Mouse (Mus musculus) fibroblast of lung, adult 2 months (primary cell): Measurements from ENCODE around the gene Mcoln3.
A peak's percentile ranks its signal among the peaks of the same experiment; 100 is the strongest.

ENCODE experiments used
- DNase-seq: peaks from one replicate; pipeline ENCODE4 v3.0.0-alpha.2; 2011; ENCODE audit warnings: low read depth

Mcoln3 gene

GRCm38 (mm10) chr3:146134834-146135233 lies 17.6 kb downstream of the Mcoln3 start:
- no peak for DNase-seq

DNA sequence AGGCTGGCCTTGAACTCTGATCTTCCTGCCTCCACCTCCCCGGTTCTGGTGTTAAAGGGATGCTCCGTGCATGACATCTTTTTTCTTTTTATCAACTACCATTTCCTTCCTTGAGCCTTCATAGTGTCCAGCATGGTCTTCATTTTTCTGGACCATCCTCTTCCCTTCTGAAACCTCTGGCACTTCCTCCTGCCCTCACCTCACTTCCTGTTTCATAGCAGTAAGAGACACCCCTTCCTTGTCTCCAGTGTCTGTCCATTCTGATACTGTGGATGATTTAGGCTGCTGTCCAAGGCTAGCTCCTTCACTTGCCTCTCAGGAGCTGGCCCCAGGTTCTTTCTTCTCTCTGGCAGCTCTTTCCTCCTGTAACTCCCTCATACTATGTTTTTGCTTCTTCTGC lies 18.2 kb downstream of the Mcoln3 start:
- DNase-seq, result no peak

GRCm38 (mm10) chr3:146136422-146136821 lies 19.2 kb downstream of the Mcoln3 start:
- DNase-seq, result no peak

GRCm38 (mm10) chr3:146140276-146140675 lies 23.0 kb downstream of the Mcoln3 start:
- no peak for DNase-seq

DNA sequence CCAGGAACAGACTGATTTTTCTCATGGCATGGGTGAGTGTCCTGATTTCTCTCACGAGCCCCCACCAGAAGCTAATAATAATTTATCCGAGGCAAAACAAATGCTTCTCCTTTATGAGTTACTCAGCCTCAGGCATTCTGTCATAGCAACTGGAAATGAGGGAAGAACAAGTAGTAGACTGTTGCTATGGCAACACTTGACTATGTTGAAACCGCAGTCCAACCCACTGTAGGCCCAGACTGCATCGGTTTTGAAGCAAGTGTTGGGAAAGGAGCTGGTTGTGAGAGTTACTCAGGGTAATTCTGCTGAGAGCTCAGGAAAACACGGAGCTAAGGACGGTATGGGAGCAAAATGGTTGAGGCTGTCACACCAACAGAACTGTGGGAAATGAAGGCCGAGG lies 25.3 kb downstream of the Mcoln3 start:
- DNase-seq, result no peak

- no peak for DNase-seq
Observed at GRCm38 (mm10) chr3:146145501-146145900, 28.3 kb downstream of the Mcoln3 start.

DNA sequence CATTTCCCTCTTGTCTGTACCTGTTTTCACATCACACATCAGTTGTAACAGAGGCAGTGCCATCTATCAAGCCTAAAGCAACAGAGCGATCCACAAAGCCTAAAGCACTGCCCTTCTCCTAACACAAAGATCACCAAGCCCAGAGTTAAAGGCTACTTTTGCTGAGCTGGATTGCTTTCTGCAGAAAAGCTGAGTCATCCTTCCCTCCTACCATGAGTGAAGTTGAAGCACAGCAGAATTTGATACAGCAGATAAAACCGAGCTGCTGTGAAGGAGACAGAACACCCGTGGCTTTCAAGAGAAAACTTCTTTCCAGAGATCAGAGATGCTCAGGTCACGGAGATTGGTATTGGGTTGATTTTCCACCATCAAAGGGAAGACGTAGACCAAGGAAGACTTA lies 28.9 kb downstream of the Mcoln3 start:
- peak; percentile 20 for DNase-seq

- no peak for DNase-seq
Observed at GRCm38 (mm10) chr3:146149156-146150057, 32.2 kb downstream of the Mcoln3 start, which contains the start of gene Mcoln2. TSS of gene Mcoln2 (plus strand) at chr3:146149833.

DNA sequence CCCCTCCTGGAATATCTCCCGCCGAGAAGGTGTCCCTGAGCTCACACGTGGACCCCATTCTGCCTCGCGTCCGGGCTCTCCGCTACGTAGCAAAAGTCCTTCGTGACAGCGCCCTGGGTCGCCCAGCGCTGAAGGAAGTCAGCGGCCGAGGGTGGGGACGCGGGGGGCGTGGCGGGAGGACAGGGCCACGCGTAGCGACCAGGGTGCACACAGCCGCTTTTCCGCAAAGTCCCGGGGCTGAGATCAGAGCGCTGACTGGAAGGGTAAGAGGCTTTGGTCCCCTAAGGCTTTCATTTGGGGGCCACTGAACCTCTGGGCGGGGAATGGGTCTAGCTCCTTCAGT lies 32.8 kb downstream of the Mcoln3 start:
- DNase-seq, result no peak

- no peak for DNase-seq
Observed at GRCm38 (mm10) chr3:146150560-146150959, 33.3 kb downstream of the Mcoln3 start.

DNA sequence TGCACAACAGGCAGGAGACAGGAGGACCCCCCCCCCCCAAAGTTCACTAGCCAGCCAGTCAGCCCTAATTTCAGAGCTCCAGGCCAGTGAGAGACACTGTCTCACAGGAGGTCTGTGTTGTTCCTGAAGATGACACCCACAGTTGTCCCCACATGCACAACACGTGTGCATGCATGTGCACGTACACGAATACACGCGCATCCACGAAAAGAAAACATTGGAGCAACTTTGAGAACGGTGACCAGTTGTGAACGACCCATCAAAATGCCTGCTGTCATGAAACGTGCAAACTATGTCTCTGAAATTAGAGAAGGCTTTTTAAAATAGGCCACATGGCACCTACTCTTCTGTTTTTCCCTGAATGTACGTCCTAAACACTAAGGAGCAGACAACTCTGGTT lies 34.1 kb downstream of the Mcoln3 start:
- DNase-seq, result no peak

- no peak for DNase-seq
Observed at GRCm38 (mm10) chr3:146151755-146152154, 34.5 kb downstream of the Mcoln3 start.

- DNase-seq, result no peak
Observed at GRCm38 (mm10) chr3:146152348-146152747, 35.1 kb downstream of the Mcoln3 start.

DNA sequence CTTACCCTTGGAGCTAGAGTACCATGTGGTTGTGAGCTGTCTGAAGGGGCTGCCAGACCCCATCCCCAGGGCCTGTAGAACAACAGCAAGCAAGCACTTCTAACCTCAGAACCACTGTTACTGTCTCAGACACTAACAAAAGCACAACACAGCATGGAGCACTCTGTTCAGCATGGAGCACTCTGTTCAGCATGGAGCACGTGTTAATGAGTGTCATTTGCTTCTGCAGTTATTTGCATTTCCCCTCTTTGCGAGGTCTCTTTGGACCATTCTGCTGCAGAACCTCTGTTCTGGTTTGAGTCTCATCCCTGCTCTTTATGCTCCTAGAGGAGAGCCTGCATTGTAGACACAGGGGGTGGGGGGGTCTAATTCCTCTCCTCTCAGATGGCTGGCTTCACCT lies 35.7 kb downstream of the Mcoln3 start:
- no peak for DNase-seq

DNA sequence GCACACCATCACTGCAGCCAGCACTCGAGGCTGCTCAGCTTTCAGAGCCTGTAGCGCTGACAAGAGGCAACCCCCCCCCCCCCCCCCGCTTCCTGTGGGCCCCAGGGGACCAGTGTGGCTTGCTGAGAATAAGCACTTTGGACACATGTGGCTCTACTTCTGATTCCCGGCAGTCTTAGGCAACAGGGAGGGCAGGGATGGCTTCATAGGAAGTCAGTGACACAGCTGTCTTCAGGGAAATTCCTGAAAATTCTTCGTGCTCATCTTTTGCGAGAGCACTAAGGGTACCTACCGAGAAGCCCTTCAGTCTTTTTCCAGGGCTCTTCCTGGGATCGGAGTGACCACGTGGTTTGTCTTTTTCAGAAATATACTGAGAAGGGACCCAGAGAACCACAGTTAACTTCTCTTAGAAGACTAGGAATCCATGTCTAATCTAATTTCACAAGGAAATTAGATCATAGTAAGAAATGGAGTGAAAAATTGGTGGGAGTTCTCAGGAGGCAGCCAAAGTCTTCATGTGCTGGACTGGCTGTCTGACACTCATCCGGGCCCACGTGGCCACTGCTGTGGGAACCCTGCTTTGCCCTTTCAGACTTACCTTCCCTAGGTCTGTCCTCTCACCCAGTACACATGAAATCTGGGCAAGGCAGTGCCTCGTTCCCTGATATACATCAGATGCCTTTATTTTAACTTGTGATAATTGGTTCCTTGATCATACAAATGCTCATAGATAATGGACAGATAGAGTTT lies 36.8 kb downstream of the Mcoln3 start:
- no peak for DNase-seq

DNA sequence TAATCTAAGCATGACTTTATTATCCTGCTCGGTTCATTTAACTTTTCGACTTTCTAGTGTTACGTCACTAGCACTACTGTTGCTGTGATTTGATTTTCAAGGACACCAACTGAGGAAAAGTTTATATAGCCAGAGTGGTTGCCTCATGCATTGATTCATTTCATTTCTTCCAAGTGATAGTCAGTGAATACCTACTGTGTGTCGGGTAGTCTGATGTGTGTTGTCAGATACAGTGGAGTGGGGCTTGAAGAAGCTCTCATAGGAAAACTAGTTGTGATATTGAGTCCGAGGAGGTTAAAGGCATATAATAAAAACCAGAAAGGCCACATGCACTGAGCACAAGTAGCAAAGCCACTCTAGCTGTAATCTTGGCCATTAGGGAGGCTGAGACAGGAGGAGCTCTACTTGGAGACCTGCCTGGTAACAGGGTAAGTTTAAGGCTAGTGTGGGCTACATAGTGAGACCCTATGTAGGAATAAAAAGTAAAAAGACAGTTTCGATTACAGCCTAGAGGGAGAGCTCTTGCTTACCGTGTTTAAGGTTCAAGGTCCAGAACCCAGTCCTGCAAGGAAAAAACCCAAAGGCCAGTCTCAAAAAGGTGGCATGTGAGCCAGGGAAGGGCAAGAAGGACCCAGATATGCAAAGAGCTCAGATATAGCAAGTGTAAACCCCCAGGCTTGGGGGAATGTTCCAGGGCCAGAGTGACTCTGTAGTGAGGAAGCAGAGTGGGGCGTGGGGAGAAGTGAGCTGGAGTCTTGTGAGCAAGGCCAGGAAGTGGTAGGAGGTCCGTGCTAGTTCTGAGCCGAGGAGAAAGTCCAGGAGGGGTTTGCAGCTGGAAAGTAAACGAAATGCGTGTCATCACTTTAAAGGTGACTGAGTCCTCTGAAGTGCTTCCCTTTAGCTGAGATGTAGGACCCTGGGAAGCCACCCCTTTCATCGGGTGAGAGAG lies 38.7 kb downstream of the Mcoln3 start:
- no peak for DNase-seq

DNA sequence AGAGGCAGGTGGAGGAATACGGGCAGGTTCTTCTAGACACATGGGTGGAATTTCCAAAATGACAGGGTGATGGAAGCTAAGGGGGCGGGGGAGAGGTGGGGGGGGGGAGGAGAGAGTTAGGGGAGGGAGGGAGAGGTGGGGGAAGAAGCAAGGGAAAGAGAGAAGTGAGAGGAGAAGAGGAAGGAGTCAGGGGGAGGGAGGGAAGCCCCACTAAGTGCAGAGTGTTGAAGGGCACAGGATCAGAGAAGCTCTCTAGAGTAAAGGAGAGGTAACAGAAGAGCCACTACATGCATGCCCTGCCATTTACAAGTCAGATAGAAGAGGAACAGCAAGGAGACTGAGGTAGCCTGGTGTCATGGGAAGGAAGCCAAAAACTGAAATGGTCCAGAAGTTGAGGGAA lies 39.6 kb downstream of the Mcoln3 start:
- DNase-seq, result no peak

DNA sequence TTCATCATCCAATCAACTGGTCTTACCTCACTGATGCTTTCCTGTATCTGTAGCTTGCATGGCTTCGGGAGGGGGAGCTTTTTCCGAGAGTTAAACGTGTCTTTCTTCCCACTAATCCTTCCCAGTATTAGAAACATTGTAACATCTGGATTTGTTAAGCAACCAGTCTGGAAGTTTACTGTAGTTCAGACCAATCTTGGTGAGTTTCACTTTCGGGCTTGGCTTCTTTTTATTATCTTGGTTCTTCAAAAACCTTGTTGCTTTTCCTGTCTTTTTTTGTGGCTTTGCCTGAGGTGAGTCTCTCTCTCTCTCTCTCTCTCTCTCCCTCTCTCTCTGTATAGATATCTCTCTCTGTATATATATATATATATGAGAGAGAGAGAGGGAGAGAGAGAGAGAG lies 40.8 kb downstream of the Mcoln3 start:
- DNase-seq, result no peak

DNA sequence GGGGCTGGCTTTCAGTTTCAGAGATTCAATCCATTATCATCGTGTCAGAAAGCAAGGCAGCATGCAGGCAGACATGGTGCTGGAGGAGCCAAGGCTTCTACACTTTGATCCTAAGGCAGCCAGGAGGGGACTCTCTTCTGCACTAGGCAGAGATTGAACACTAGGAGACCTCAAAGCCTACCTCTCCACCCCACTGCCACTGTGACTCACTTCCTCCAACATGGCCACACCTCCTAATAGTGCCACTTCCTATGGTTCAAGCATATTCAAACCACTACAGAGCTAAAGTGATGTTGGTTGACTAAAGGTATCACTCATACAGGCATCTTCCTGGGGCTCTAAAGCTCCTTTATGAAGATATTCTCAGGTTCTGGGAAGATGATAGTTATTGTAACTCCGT lies 42.1 kb downstream of the Mcoln3 start:
- no peak for DNase-seq

GRCm38 (mm10) chr3:146162197-146162596 lies 44.9 kb downstream of the Mcoln3 start:
- no peak for DNase-seq

- DNase-seq, result no peak
Observed at GRCm38 (mm10) chr3:146169356-146169755, 52.1 kb downstream of the Mcoln3 start.

DNA sequence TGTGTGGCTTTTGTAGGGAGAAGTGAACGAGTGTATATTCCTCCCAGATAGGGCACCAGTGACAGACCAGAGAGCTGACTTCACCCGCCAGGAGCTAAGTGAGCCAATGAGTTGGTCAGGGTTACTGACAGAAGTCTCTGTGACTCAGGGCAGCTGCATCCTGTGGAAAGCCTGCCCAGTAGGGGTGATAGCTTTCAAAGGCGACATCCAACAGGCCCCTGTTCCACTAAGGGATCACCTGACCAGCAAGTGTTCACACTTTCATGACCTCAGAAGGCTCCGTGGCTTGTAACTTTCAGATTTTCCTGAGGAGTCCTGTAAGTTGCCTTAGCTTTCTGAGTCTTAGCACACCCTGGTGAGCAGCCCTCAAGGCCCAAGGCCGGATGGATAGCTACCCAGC lies 55.8 kb downstream of the Mcoln3 start:
- DNase-seq, result no peak
